Mouse (Mus musculus) olfactory bulb, adult 2 months (tissue): ENCODE measurements around the gene Hmgb1. TPM values are rescaled to one million over a fixed set of nuclear protein-coding genes. Genes with fewer than 3 reads are reported as not detected.

Experiments
- H3K27ac ChIP-seq: fragments of 200-500 bp; 2 replicates; pipeline ENCODE4 v1.5.1; 2012; ENCODE audit warnings: low read depth, low read length; ENCODE audit not compliant: insufficient read depth
- H3K4me1 ChIP-seq: fragments of 200-500 bp; 2 replicates; pipeline ENCODE4 v1.6.1; 2012; ENCODE audit warnings: low read length; ENCODE audit not compliant: control insufficient read depth, insufficient read depth
- H3K4me3 ChIP-seq: fragments of 200-500 bp; 2 replicates; pipeline ENCODE4 v1.5.1; 2012; ENCODE audit warnings: mild to moderate bottlenecking, low read depth, low read length, moderate library complexity; ENCODE audit not compliant: insufficient read depth
- CTCF ChIP-seq: fragments of 200-500 bp; IDR thresholded peaks from 2 replicates; pipeline ENCODE4 v1.5.1; 2012; ENCODE audit warnings: low read depth, mild to moderate bottlenecking, low read length, moderate library complexity; ENCODE audit not compliant: insufficient read depth
- POLR2A ChIP-seq: fragments of 200-500 bp; IDR thresholded peaks from 2 replicates; pipeline ENCODE4 v1.6.1; 2012; ENCODE audit warnings: mild to moderate bottlenecking, low read depth, low read length, moderate library complexity; ENCODE audit not compliant: insufficient read depth
- whole genome bisulfite sequencing: fragments of 180-500 bp; shearing (Covaris S2); methylation state at CpG from one replicate; pipeline ENCODE4 v1.1.7; 2018; 5-methylcytosine and 5-hydroxymethylcytosine counted together
- polyA plus RNA-seq: library from polyadenylated mRNA; stranded (reverse); fragments of >200 nt; gene quantifications from 2 replicates; pipeline ENCODE4 v1.2.4, GENCODE M21; 2012; ENCODE audit warnings: low replicate concordance; ENCODE audit not compliant: missing spikeins, insufficient read depth, insufficient read length

The Hmgb1 gene
- polyA plus RNA-seq, 1 experiment = 501 TPM

DNA sequence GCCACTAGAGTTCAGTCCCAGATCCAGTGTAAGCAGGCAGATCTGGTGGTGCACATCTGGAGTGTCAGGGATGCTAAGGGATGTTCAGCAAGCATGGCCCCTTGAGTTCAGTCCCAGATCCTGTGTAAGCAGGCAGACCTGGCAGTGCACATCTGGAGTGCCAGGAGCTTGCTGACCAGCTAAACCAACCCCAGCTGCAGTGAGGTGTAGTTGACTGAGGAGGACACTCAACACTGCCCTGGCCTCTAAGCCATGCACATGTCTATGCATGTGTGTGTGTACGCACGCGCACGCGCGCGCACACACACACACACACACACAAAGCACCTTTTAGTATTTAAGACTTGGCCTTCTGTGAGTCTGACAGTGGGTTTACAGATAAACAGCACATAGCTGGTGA lies 31.3 kb upstream of the Hmgb1 start:
- Histone ChIP-seq H3K4me3 (no peak overlapping the region), H3K27ac (no peak overlapping the region), H3K4me1 (no peaks in the 10 kb centered on the region)
- WGBS = 99% methylated on average over 7 of the region's 7 CpGs
- no peak for TF ChIP-seq POLR2A
- no peak for TF ChIP-seq CTCF

- no peak overlapping the region for H3K4me3 ChIP-seq
- no peak overlapping the region for H3K27ac ChIP-seq
- TF ChIP-seq CTCF (no peak), POLR2A (no peak)
- H3K4me1 ChIP-seq = peaks cover 3% of the 10 kb centered on the region; the same call in 1 of the 2 replicates
- WGBS = 88% methylated on average over 4 of the region's 4 CpGs
Measured at GRCm38 (mm10) chr5:149212806-149213205, 28.5 kb upstream of the Hmgb1 start.

GRCm38 (mm10) chr5:149211041-149211440 lies 26.8 kb upstream of the Hmgb1 start:
- no peak for TF ChIP-seq CTCF
- TF ChIP-seq POLR2A = no peak
- H3K4me1 ChIP-seq = peaks cover 3% of the 10 kb centered on the region; the same call in 1 of the 2 replicates
- no peak overlapping the region for H3K27ac ChIP-seq
- no peak overlapping the region for H3K4me3 ChIP-seq
- 77% methylated on average over 4 of the region's 4 CpGs for WGBS

DNA sequence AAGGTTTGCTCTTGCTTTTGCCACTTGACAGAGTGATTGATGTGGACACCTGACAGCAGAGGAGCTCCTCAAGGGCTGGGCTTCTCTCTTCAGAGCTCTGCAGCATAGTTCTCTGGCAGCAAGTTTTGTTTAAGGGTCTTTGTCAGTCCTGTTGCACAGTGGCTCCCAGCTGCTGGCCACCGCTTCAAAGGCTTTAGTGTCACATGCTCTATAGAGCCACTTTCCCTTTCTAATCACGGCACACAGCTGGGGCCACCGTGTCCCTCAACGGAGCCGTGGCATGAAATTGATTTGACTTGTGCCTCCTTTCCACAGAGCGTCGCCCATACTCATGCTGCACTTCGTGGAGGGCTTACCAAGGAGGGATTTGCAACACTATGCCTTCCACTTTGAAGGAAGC lies 25.0 kb upstream of the Hmgb1 start:
- Histone ChIP-seq H3K27ac (no peak overlapping the region), H3K4me1 (peaks cover 3% of the 10 kb centered on the region; the same call in 1 of the 2 replicates), H3K4me3 (no peak overlapping the region)
- WGBS = 63% methylated on average over 8 of the region's 8 CpGs
- TF ChIP-seq POLR2A (no peak), CTCF (no peak)

GRCm38 (mm10) chr5:149208776-149209175 lies 24.5 kb upstream of the Hmgb1 start:
- H3K4me3 ChIP-seq = no peak overlapping the region
- 89% methylated on average over 7 of the region's 7 CpGs for WGBS
- TF ChIP-seq POLR2A (no peak), CTCF (no peak)

GRCm38 (mm10) chr5:149207661-149208060 lies 23.4 kb upstream of the Hmgb1 start:
- H3K4me1 ChIP-seq = peaks cover 6% of the 10 kb centered on the region; the same call in 1 of the 2 replicates
- H3K4me3 ChIP-seq = no peak overlapping the region
- 91% methylated on average over 6 of the region's 6 CpGs for WGBS
- TF ChIP-seq POLR2A (no peak), CTCF (no peak)
- H3K27ac ChIP-seq = no peak overlapping the region

More at GRCm38 (mm10) chr5:149208776-149209175, 24.5 kb upstream of the Hmgb1 start:
- Histone ChIP-seq H3K4me1 (peaks cover 6% of the 10 kb centered on the region; the same call in 1 of the 2 replicates), H3K27ac (no peak overlapping the region)

GRCm38 (mm10) chr5:149206286-149206685 lies 22.0 kb upstream of the Hmgb1 start:
- TF ChIP-seq POLR2A (no peak), CTCF (no peak)
- no peak overlapping the region for H3K27ac ChIP-seq
- WGBS = 94% methylated on average over 5 of the region's 5 CpGs

GRCm38 (mm10) chr5:149205265-149205664 lies 21.0 kb upstream of the Hmgb1 start:
- no peak overlapping the region for H3K4me3 ChIP-seq
- TF ChIP-seq CTCF = no peak
- H3K27ac ChIP-seq = no peak overlapping the region
- H3K4me1 ChIP-seq = peaks cover 10% of the 10 kb centered on the region
- WGBS = 87% methylated on average over 8 of the region's 8 CpGs

More at GRCm38 (mm10) chr5:149206286-149206685, 22.0 kb upstream of the Hmgb1 start:
- Histone ChIP-seq H3K4me3 (no peak overlapping the region), H3K4me1 (peaks cover 10% of the 10 kb centered on the region)

DNA sequence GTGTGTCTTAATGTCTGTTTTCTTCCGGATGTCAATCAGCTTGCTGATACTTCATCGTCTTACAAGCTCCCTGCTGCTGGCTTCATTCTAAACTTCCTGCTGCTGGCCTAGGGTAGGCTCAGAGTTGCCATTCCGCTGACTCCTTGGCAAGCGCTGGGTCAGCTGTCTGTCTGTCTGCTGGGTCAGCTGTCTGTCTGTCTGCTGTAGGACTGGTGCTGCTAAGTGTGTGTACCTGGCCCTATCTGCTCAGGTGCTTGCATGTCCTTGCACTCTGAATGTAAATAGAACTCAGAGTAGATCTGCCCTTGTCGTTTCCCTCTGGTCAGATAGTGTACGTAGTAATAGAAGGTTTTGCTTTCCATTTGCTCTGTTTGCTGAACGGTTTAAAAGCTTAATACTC lies 20.5 kb upstream of the Hmgb1 start:
- H3K4me3 ChIP-seq = no peak overlapping the region
- no peak overlapping the region for H3K27ac ChIP-seq
- 93% methylated on average over 7 of the region's 7 CpGs for WGBS
- peaks cover 10% of the 10 kb centered on the region for H3K4me1 ChIP-seq
- no peak for TF ChIP-seq CTCF
- TF ChIP-seq POLR2A = no peak
